Mouse (Mus musculus): ENCODE measurements around the gene Gm20388. TPM values are rescaled to one million over a fixed set of nuclear protein-coding genes. Genes with fewer than 3 reads are reported as not detected.

Gene Gm20388
- total RNA-seq, 2 experiments from 2014 or later = 18.6 TPM; not detected in 1

DNA sequence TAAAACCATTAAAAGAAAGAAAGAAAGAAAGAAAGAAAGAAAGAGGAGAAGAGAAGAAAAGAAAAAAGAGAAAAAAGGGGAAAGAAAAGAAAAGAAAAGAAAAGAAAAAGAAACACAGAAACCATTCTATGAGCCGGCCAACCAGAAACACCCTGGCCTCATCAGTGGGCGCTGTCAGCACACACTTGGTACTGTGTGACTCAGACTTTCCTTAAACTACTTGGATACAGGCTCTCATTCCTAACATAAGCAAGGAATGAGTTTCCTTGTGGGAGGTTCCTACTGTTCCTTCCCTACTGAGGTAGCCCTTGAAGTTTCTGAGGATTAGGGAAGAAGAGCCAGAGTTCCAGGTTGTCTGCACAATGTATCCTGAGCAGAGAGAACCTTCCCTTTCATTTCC is 3420.7 kb downstream of the Gm20388 start:
- peak in 1 of 2 experiments; percentile 79 for DNase-seq (ENCODE audit: low spot score in 2 of 2)
- intact Hi-C loops (cut with DNase I) = no loop called here

DNA sequence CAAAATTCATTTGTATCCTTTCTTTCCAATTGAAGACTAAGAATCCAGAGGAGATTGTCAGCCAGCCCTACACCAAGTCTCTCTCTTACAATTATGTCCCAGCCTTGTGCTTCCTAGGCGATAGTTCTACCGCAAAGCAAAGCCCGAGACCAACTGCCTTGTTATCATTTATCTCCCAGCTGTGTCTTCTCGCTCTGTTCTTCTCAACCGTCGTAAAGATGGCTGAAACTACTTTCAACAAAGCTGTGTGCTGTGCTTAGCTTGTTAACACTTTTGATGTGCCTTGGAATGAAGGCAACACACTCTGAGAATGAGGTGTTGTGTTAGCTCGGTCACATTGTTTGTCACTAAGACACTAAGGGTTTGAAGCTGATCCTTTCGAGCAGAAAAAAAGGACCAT is 3421.2 kb downstream of the Gm20388 start:
- DNase-seq (ENCODE audit: low spot score in 2 of 2) = no peak
- intact Hi-C loops (cut with DNase I) = no loop called here

DNA sequence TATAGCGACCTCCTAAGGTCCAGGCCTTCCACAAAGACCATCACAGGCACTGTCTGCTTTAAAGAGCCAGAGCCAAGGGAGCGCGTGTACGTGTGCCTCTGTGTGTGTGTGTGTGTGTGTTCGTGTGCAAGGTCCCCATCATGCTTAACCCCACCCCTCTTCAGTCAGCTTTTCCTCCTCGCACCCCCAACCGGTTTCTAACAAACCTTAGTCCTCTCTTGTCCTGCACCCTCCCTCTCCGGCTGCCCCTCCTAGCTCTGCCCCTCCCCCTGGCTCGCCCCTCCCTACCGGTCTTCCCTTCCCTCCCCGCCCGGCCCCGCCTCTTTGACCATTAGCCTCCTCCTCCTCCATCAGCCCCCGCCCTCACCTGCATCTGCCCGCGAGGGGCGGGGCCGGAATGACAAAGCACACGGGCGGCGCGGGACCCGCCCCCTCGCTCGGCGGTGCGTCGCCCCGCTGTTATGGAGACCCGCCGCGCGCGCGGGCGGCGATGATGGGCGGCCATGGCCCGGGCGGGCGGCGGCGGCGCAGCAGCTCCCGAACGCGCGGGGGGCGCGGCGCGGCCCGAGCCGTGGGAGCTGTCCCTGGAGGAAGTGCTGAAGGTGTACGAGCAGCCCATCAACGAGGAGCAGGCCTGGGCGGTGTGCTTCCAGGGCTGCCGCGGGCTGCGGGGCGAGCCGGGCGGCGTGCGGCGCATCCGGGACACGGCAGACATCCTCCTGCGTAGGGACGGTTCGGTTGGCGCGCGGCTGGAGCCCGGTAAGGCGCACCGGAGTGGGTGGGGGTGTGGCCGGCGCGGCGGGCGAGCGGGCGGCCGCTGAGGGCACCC is 3421.8 kb downstream of the Gm20388 start, which contains the start of gene Spire2:
Gene Spire2, plus strand, starts transcription at position 452 of the 829 bp plus-strand sequence.
- intact Hi-C loops (cut with DNase I) = no loop called here
- peak; percentile 49 to 74 for DNase-seq (ENCODE audit: low spot score in 2 of 2)

DNA sequence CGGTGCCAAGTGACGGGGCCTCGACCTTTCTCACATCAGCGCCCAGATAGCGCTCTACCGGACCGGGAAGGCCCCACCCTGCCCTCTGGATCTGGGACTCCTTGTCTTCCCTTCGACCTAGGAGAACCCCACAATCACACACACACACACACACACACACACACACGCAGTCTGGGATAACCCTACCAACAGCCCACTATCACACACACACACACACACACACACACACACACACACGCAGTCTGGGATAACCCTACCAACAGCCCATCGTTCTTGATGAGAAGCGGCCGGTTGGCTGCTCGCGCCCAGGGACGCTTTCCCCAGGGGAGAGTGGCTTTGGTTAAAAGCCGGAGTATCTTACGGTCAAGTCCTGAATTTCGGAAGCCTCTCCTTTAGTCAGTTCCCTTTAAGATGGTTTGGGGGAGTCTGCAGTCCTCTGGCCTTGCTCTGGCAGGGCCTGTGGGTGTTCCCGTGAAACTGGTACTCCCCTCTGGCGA is 3422.5 kb downstream of the Gm20388 start:
- intact Hi-C loops (cut with DNase I) = no loop called here
- peak in 1 of 2 experiments; percentile 9 for DNase-seq (ENCODE audit: low spot score in 2 of 2)

DNA sequence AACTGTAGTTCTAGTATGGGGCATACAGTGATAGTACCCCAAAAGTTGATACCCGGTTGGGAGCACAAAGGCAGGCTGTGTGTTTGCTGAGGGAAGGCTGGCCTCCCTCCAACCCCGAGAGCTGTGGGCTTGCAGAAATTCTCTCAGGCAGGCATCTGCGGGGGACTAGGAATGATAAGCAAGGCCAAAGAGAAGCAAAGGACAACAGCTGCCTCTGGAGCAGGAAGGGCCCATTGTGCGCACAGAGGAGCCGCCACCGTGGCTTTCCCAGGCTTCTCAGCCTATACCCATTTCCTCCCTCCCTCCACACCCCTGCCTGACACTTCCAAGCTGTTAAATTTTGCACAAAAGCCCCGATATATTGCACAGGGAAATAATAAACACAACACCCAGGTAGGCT is 3423.2 kb downstream of the Gm20388 start:
- intact Hi-C loops (cut with DNase I) = no loop called here
- peak in 1 of 2 experiments; percentile 42 for DNase-seq (ENCODE audit: low spot score in 2 of 2)

DNA sequence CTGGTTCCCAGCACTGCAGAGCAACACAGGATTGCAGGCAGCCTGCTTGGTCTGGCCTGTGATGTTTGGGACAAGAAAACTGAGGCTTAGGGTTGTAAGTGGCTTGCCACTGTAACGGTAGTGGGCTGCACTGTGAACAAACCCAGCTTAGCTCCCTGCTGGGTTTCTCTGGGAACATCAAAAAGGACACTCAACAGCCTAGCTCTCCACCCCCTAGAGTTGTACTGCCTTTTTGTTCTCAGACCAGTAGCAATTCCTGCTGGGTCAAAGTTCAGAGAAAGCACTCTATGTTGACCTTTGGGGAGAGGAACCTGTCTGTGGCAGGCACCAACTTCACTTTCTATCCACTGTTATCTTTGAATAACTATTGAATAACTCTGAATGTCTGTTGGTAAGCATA is 3423.8 kb downstream of the Gm20388 start:
- DNase-seq (ENCODE audit: low spot score in 2 of 2) = no peak
- intact Hi-C loops (cut with DNase I) = no loop called here

DNA sequence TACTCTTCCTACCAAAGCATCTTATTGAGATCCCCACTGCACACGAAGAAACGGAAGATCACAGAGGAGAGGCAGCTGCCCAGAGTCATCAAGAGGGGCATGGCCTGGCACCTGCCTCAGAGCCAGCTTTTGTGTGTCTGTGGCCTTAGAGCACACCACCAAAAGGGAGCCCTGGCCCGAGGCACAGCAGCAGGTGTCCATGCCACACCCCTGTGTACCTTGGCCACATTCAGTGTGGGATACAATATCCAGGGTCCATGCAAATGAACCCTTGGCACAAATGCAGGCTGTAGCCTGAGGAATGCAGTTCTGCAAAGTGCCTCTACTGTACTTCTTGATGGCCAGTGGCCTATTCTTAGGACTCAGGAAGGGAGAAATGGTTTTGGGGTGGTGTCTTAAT is 3426.8 kb downstream of the Gm20388 start:
- DNase-seq (ENCODE audit: low spot score in 2 of 2) = no peak
- intact Hi-C loops (cut with DNase I) = no loop called here

DNA sequence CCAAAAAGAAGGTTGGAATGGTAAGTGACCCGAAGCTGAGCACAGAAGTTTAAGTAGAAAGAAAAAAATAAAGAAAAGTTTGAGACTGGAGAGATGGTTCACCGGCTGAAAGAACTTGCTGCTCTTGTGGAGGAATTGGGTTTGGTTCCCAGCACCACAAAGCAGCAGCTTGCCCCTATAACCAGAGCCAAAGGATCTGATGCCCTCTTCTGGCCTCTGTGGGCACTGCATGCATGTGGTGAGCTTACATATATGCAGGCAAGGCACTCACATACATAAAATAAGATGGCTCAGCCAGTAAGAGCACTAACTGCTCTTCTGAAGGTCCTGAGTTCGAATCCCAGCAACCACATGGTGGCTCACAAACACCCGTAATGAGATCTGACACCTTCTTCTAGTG is 3429.4 kb downstream of the Gm20388 start:
- intact Hi-C loops (cut with DNase I) = no loop called here

DNA sequence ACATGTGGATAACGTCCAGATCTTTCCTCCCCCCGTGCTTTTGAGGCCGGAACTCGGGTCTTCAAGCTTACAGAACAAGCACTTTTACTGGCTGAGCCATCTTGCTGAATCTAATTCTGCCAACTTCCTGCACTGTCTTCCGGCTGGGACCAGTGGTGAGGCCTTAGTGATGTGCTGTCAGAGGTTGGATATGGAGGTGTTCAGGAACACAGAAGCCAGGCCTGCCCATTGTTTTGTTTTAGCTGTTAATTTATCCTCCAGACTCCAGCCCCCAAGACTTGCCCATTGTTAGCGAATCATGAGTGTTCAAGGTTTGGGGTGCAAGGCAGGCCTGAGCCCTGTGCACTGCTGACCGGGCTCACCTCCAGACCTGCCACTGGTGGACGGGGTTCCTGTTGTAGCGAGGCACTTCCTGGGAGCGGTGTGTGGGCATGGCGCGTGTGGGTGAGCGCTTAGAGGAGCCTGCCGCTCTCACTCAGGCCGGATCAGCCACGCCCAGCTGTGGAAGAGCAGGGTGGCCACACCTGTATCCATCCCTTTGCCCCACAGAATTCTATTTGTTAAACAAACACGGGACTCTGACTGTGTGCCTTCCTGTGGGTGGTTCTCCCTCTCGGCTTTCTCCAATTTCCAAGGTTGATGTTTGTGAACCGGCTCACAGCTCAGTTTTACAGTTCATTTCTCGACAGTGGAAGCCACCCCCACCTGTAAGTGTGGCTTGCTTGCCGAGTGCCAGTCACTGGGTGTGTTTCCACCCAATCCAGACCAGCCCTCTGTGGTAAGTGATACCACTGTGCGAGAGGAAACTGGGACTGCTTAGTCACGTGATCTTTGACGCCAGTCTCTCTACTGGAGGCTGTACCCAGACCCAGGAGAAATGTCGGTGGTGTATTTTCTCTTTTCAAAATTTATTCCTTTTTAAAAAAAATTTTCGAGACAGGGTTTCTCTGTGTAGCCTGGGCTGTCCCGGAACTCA is 3430.7 kb downstream of the Gm20388 start:
- intact Hi-C loops (cut with DNase I) = no loop called here
- no peak for DNase-seq (ENCODE audit: low spot score in 2 of 2)

More for the DNA sequence above, 3429.4 kb downstream of the Gm20388 start:
- DNase-seq (ENCODE audit: low spot score in 2 of 2) = no peak

DNA sequence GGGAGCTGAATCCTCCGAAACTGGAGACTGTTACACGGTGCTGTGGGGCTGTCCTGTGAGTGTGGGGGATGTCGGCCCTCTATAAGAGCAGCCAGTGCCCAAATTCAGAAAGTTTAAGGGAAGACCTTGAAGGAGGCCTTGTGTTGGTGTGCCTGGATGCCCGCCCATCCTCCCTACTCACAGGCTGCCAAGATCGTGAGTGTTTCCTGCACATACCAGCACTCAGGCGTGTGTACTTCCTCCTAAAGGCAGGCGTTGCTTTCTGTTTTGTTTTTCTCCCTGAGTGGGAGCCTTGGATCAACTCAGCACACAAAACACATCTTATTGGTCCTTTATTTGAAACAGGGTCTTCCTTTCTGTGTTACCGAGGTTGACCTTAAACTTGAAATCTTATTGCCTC is 3431.6 kb downstream of the Gm20388 start:
- intact Hi-C loops (cut with DNase I) = no loop called here
- DNase-seq (ENCODE audit: low spot score in 2 of 2) = peak in 1 of 2 experiments; percentile 37

DNA sequence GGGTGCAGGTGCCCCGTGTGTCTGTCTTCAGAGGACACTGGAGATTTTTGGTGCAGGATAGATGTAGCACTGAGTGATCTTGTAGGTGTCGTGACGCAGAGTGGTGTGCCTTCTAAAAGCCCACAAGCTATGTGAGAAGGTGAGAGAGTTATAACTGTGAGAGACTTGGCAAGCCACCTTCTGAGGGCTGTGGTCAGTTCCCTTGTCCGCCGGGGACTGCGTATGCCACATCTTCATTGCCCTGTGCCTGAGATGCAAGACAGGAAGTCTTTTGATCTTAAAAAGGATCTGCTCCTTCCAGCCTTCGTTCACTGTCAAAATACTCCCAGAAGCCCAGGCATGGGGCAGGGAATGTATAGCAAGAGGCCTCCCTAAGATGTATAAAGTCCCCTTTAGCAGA is 3432.3 kb downstream of the Gm20388 start:
- DNase-seq (ENCODE audit: low spot score in 2 of 2) = no peak
- intact Hi-C loops (cut with DNase I) = no loop called here

DNA sequence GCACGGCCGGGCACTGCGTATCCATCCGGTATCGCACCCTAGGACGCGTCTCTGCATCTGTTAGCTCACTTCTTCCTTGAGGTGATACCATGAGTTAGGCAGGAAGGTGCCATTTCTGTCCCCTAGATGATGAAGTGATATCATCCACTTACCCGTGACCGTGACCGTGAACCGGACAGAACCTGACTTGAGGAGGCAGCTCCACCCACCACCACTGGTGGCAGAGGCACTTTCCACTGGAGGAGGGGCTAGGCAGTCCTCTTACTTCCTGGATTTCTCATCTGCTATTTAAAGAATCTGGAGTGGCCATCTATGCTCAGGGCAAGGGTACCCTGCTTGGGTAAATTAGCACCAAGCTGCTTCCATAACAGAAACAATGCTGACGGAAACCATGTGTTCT is 3432.8 kb downstream of the Gm20388 start:
- intact Hi-C loops (cut with DNase I) = no loop called here
- no peak for DNase-seq (ENCODE audit: low spot score in 2 of 2)

DNA sequence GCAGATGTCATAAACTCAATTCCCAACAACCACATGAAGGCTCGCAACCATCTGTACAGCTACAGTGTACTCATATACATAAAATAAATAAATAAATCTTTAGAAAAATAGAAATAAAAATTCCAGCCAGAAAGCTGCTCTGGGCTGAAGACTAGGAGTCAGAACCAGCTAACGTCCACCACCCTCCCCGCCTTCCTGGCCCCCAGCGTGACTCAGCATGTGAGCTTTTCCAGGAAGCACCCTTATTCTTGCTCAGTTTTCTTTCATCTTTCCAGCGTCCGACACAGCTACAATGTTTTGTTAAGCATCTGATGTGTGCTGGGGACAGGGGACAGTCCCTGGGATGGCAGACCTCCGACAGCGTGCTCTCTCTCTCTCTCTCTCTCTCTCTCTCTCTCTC is 3434.5 kb downstream of the Gm20388 start:
- intact Hi-C loops (cut with DNase I) = no loop called here
- no peak for DNase-seq (ENCODE audit: low spot score in 2 of 2)

DNA sequence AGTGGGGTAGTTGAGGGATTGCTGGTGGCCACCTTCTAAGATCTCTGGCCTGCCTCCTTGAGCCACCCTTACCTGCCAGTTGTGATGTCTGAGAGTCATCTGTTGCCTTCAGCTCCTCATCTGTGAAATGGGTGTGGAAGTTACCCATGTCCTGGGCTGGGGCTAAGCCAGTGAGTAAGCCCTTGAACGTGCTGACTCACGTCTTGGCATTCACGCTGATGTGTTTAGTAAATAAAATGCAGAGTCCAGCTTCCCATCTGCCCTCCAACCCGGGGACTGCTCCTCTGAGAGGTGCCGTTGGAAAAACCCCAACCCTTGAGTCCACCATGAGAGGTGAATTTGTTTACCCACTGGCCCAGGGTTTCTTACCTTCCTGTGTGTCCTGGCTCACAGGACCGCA is 3435.2 kb downstream of the Gm20388 start:
- no peak for DNase-seq (ENCODE audit: low spot score in 2 of 2)
- intact Hi-C loops (cut with DNase I) = no loop called here

DNA sequence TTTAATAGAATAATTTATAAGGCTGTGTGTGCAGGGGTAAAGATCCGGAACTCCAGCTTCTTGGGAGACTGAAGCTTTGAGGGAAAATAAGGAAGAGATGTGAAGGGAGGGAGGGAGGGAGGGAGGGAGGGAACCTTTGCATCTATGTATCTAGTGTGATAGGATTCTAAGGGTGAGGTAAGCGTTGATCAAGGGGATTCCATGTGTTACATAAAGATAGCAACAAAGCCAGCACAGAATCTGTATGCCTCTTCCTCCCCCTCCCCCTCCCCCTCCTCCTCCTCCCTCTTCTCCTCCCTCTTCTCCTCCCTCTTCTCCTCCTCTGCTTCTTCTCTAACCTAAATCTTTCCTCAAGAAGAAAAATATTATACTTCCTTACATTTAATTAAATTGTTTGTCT is 3436.7 kb downstream of the Gm20388 start:
- DNase-seq (ENCODE audit: low spot score in 2 of 2) = no peak
- intact Hi-C loops (cut with DNase I) = no loop called here

DNA sequence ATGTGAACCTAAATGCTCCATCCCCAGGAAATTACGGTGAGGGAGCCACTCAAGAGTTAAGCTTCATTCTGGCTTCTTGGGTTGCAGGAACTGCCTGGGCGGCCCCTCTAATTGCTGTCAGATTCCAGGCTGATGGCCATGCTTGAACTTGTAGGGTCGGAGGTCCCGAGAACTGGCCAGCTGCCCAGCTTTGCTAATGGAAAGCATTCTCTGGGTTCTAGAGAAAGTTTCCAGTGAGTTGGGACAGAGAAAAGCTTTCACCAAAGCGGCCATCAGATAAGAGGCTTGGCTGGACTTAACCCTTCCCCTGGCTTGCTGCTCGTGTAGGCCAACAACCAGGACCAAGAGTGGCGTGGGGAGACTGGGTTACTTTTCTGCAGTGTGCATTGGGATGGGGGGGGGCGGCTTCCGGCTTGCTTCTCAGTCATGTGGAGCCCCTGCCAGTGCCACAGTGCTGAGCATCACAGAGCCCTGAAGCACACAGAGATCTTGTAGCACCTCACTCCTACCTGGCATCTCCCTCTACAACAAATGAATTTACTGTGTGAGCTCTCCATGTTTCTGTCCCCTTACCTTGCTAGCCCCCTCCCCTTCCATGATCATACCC is 3437.7 kb downstream of the Gm20388 start:
- intact Hi-C loops (cut with DNase I) = no loop called here
- DNase-seq (ENCODE audit: low spot score in 2 of 2) = no peak

DNA sequence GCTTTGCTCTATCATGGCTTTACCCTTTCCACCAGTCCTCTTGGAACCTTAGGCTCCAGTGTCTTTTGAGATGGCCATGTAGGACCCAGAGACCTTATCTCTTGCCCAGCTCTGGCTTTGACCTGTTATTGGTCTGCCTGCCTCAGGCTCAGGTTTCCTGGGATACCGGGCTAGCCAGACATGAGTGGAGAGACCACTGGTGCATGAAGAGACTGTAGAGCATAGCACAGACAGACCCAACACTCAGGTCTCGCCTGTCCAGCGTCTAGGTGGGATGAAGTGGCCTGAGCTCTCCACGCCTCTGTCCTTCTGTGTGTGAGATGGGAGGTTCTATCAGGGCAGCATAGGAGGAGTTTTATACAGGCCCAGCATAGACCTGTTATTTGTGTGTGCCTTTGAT is 3438.4 kb downstream of the Gm20388 start:
- intact Hi-C loops (cut with DNase I) = no loop called here
- DNase-seq (ENCODE audit: low spot score in 2 of 2) = no peak

DNA sequence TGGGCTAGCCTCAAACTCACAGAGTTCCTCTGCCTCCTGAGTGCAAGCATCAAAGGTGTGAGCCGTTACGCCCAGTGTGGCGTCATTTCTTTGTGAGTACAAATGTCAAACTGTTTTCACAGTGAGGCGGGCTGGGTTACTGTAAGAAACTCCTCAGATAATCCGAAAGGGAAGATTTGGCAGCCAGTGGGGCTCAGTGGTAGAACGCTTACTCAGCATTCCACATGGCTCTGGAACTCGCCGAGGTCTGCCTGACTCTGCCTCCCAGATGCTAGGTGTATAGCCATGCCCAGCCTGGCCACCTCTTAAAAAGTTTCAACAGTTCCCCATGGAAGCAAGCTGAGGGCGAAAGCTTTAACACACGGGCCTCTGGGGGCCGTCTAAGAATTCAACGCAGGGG is 3441.5 kb downstream of the Gm20388 start:
- intact Hi-C loops (cut with DNase I) = loop anchor here (5.0 kb wide), 1 partner anchor 215 kb away; no protein-coding TSS in a partner anchor
- DNase-seq (ENCODE audit: low spot score in 2 of 2) = no peak

DNA sequence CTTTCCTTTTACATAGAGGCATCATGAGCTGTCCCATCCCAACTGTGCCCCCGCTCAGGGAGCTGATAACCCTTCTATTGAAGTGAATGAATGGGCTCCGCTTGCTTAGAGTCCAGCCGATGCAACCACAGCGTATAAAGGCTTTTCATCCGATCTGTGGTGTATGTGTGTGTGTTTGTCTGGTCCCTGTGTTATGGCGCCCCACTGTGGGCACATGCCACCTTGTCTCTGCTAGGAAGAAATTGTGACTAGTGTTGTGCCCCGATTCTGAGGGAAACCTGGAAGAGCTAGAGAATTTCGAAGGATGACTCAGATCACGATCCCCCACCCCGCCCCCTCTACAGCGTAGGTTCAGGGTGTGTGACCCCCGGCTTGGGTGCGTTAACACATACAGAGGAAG is 3442.1 kb downstream of the Gm20388 start:
- peak in 1 of 2 experiments; percentile 67 for DNase-seq (ENCODE audit: low spot score in 2 of 2)
- intact Hi-C loops (cut with DNase I) = loop anchor here (5.0 kb wide), 1 partner anchor 215 kb away; no protein-coding TSS in a partner anchor

DNA sequence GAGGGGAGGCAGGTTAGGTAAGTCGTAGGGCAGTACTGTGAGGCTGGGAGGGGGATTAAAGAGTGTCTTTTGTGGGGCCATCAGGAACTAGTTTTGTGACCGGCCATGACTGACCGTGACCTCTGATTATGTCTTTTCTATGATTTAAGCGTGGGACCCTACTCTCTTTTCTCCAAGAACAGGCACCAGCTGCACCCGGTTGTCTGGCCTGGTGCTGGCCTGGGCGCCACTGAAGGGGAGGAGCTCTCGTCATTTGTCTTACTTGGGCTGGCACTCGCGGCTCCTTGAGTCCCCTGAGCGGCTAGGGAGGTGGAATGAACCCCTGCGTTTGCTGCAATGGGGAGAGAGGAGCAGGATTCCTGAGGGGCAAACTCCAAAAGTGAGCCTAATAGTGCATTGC is 3442.6 kb downstream of the Gm20388 start:
- intact Hi-C loops (cut with DNase I) = loop anchor here (5.0 kb wide), 1 partner anchor 216 kb away; no protein-coding TSS in a partner anchor
- no peak for DNase-seq (ENCODE audit: low spot score in 2 of 2)
